Mouse (Mus musculus): ENCODE measurements around the gene Wdr66. TPM values are rescaled to one million over a fixed set of nuclear protein-coding genes. Genes with fewer than 3 reads are reported as not detected.

Gene Wdr66
- polyA plus RNA-seq, 1 experiment from 2014 or later, result 1.5 TPM

GRCm38 (mm10) chr5:123229296-123229695 lies 22.6 kb upstream of the Wdr66 start:
- H3K27me3 ChIP-seq (ENCODE audit: control insufficient read depth, insufficient read depth, low read depth, low read length), result no peaks in the 10 kb centered on the region
- peak overlapping the region; percentile 24; the same call in 1 of the 2 replicates for H3K4me2 ChIP-seq (ENCODE audit: low read depth, low read length)
- no peaks in the 10 kb centered on the region for H3K9me3 ChIP-seq (ENCODE audit: control insufficient read depth, low read length)
- 83% methylated on average over 6 of the region's 6 CpGs for WGBS
- no peak overlapping the region for H3K9ac ChIP-seq (ENCODE audit: low read length)
- no peak overlapping the region; the same call in 1 of the 2 replicates for H3K4me3 ChIP-seq (ENCODE audit: low read length)
- no peak overlapping the region for H3K27ac ChIP-seq (ENCODE audit: low read length)
- ATAC-seq (ENCODE audit: low read depth), result no peak
- peaks cover 2% of the 10 kb centered on the region; the same call in 1 of the 2 replicates for H3K36me3 ChIP-seq (ENCODE audit: control insufficient read depth, insufficient read depth, low read length)
- peaks cover 5% of the 10 kb centered on the region for H3K4me1 ChIP-seq (replicated peaks; ENCODE audit: control insufficient read depth, insufficient read depth, low read length)

- H3K9ac ChIP-seq (ENCODE audit: low read length), result no peak overlapping the region
- 81% methylated on average over 2 of the region's 2 CpGs for WGBS
- ATAC-seq (ENCODE audit: low read depth), result no peak
These were observed 19.7 kb upstream of the Wdr66 start for GRCm38 (mm10) chr5:123232180-123232579.

GRCm38 (mm10) chr5:123235731-123236130 lies 16.2 kb upstream of the Wdr66 start:
- H3K27ac ChIP-seq (ENCODE audit: low read length), result no peak overlapping the region
- no peaks in the 10 kb centered on the region for H3K27me3 ChIP-seq (ENCODE audit: control insufficient read depth, insufficient read depth, low read depth, low read length)
- H3K4me1 ChIP-seq (replicated peaks; ENCODE audit: control insufficient read depth, insufficient read depth, low read length), result no peaks in the 10 kb centered on the region
- no peak overlapping the region for H3K4me3 ChIP-seq (ENCODE audit: low read length)
- 23% methylated on average over 2 of the region's 2 CpGs for WGBS
- peaks cover 17% of the 10 kb centered on the region for H3K36me3 ChIP-seq (ENCODE audit: control insufficient read depth, insufficient read depth, low read length)
- H3K4me2 ChIP-seq (ENCODE audit: low read depth, low read length), result no peak overlapping the region
- H3K9me3 ChIP-seq (ENCODE audit: control insufficient read depth, low read length), result no peaks in the 10 kb centered on the region
- ATAC-seq (ENCODE audit: low read depth), result no peak
- H3K9ac ChIP-seq (ENCODE audit: low read length), result no peak overlapping the region

More at GRCm38 (mm10) chr5:123232180-123232579, 19.7 kb upstream of the Wdr66 start:
- peaks cover 5% of the 10 kb centered on the region for H3K4me1 ChIP-seq (replicated peaks; ENCODE audit: control insufficient read depth, insufficient read depth, low read length)
- H3K4me3 ChIP-seq (ENCODE audit: low read length), result no peak overlapping the region
- peaks cover 2% of the 10 kb centered on the region; the same call in 1 of the 2 replicates for H3K36me3 ChIP-seq (ENCODE audit: control insufficient read depth, insufficient read depth, low read length)
- no peaks in the 10 kb centered on the region for H3K27me3 ChIP-seq (ENCODE audit: control insufficient read depth, insufficient read depth, low read depth, low read length)
- no peaks in the 10 kb centered on the region for H3K9me3 ChIP-seq (ENCODE audit: control insufficient read depth, low read length)
- no peak overlapping the region for H3K4me2 ChIP-seq (ENCODE audit: low read depth, low read length)
- no peak overlapping the region for H3K27ac ChIP-seq (ENCODE audit: low read length)

GRCm38 (mm10) chr5:123236426-123236825 lies 15.5 kb upstream of the Wdr66 start:
- WGBS, result 88% methylated on average over 9 of the region's 9 CpGs
- no peak for ATAC-seq (ENCODE audit: low read depth)
- Histone ChIP-seq H3K4me1 (replicated peaks; ENCODE audit: control insufficient read depth, insufficient read depth, low read length) (no peaks in the 10 kb centered on the region), H3K4me3 (ENCODE audit: low read length) (no peak overlapping the region), H3K9ac (ENCODE audit: low read length) (no peak overlapping the region), H3K27ac (ENCODE audit: low read length) (no peak overlapping the region), H3K9me3 (ENCODE audit: control insufficient read depth, low read length) (no peaks in the 10 kb centered on the region), H3K4me2 (ENCODE audit: low read depth, low read length) (no peak overlapping the region), H3K36me3 (ENCODE audit: control insufficient read depth, insufficient read depth, low read length) (peaks cover 21% of the 10 kb centered on the region), H3K27me3 (ENCODE audit: control insufficient read depth, insufficient read depth, low read depth, low read length) (no peaks in the 10 kb centered on the region)

GRCm38 (mm10) chr5:123239501-123239900 lies 12.4 kb upstream of the Wdr66 start:
- 91% methylated on average over 11 of the region's 11 CpGs for WGBS
- no peak overlapping the region for H3K27ac ChIP-seq (ENCODE audit: low read length)
- H3K36me3 ChIP-seq (ENCODE audit: control insufficient read depth, insufficient read depth, low read length), result peaks cover 33% of the 10 kb centered on the region
- no peak overlapping the region for H3K9ac ChIP-seq (ENCODE audit: low read length)
- no peaks in the 10 kb centered on the region for H3K27me3 ChIP-seq (ENCODE audit: control insufficient read depth, insufficient read depth, low read depth, low read length)
- H3K4me2 ChIP-seq (ENCODE audit: low read depth, low read length), result no peak overlapping the region
- H3K4me3 ChIP-seq (ENCODE audit: low read length), result no peak overlapping the region
- H3K4me1 ChIP-seq (replicated peaks; ENCODE audit: control insufficient read depth, insufficient read depth, low read length), result no peaks in the 10 kb centered on the region
- H3K9me3 ChIP-seq (ENCODE audit: control insufficient read depth, low read length), result no peaks in the 10 kb centered on the region
- ATAC-seq (ENCODE audit: low read depth), result no peak

DNA sequence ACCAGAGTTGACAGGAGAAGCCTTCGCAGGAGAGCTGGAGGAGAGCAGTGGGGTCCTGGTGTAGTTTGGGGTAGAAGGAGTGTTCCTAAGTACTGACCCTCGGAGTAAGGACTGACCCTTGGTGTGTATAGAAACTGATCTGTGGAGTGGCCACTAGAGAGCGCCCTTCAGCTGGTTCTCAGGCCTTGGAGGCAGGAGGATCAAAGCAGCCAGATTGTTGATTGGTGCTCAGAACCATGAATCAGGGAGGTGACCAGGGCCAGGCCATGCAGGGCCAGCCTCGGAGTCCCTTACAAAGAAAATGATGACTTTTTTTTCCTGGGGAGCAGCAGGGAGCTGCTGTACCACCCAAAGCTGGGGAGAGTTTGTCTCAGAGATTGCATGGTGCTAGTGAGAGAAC lies 6.4 kb upstream of the Wdr66 start:
- Histone ChIP-seq H3K27ac (ENCODE audit: low read length) (no peak overlapping the region), H3K27me3 (ENCODE audit: control insufficient read depth, insufficient read depth, low read depth, low read length) (no peaks in the 10 kb centered on the region), H3K9me3 (ENCODE audit: control insufficient read depth, low read length) (no peaks in the 10 kb centered on the region), H3K4me3 (ENCODE audit: low read length) (no peak overlapping the region), H3K4me1 (replicated peaks; ENCODE audit: control insufficient read depth, insufficient read depth, low read length) (no peaks in the 10 kb centered on the region), H3K36me3 (ENCODE audit: control insufficient read depth, insufficient read depth, low read length) (peaks cover 21% of the 10 kb centered on the region), H3K4me2 (ENCODE audit: low read depth, low read length) (no peak overlapping the region), H3K9ac (ENCODE audit: low read length) (no peak overlapping the region)
- WGBS, result 20% methylated on average over 4 of the region's 4 CpGs
- peak; percentile 54 for ATAC-seq (ENCODE audit: low read depth)

DNA sequence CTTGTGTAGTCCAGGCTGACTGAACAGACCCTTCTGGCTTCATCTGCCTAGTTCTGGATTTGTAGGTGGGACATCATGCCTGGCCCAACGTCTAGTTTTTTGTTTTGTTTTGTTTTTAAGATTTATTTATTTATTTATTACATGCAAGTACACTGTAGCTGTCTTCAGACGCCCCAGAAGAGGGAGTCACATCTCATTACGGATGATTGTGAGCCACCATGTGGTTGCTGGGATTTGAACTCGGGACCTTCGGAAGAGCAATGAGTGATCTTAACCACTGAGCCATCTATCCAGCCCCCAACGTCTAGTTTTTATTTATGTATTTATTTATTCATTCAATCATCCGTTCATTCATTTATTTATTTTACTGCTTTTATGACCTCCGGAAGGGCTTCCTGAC lies 512 bp upstream of the Wdr66 start:
- ATAC-seq (ENCODE audit: low read depth), result 0 out of 2 replicates have a peak, but pooled peaks have one; percentile 3
- H3K27me3 ChIP-seq (ENCODE audit: control insufficient read depth, insufficient read depth, low read depth, low read length), result no peaks in the 10 kb centered on the region
- no peak overlapping the region for H3K27ac ChIP-seq (ENCODE audit: low read length)
- no peaks in the 10 kb centered on the region for H3K9me3 ChIP-seq (ENCODE audit: control insufficient read depth, low read length)
- H3K36me3 ChIP-seq (ENCODE audit: control insufficient read depth, insufficient read depth, low read length), result peaks cover 4% of the 10 kb centered on the region; the same call in 1 of the 2 replicates
- WGBS, result 60% methylated on average over 8 of the region's 8 CpGs
- peaks cover 5% of the 10 kb centered on the region; the same call in 1 of the 2 replicates for H3K4me1 ChIP-seq (replicated peaks; ENCODE audit: control insufficient read depth, insufficient read depth, low read length)
- no peak overlapping the region for H3K4me3 ChIP-seq (ENCODE audit: low read length)
- peak overlapping the region; percentile 55; the same call in 1 of the 2 replicates for H3K4me2 ChIP-seq (ENCODE audit: low read depth, low read length)
- no peak overlapping the region for H3K9ac ChIP-seq (ENCODE audit: low read length)

- Histone ChIP-seq H3K9ac (ENCODE audit: low read length) (no peak overlapping the region), H3K4me1 (replicated peaks; ENCODE audit: control insufficient read depth, insufficient read depth, low read length) (peaks cover 10% of the 10 kb centered on the region; the same call in 1 of the 2 replicates), H3K27ac (ENCODE audit: low read length) (peak overlapping the region; percentile 73), H3K36me3 (ENCODE audit: control insufficient read depth, insufficient read depth, low read length) (no peaks in the 10 kb centered on the region), H3K9me3 (ENCODE audit: control insufficient read depth, low read length) (no peaks in the 10 kb centered on the region), H3K4me3 (ENCODE audit: low read length) (peak overlapping the region; percentile 5), H3K4me2 (ENCODE audit: low read depth, low read length) (peak overlapping the region; percentile 41), H3K27me3 (ENCODE audit: control insufficient read depth, insufficient read depth, low read depth, low read length) (no peaks in the 10 kb centered on the region)
- ATAC-seq (ENCODE audit: low read depth), result peak; percentile 75; the same call in 1 of the 2 replicates
- WGBS, result 21% methylated on average over 23 of the region's 23 CpGs
These were observed 5.2 kb downstream of the Wdr66 start for GRCm38 (mm10) chr5:123256841-123257755.

GRCm38 (mm10) chr5:123258990-123259389 lies 7.1 kb downstream of the Wdr66 start:
- Histone ChIP-seq H3K27ac (ENCODE audit: low read length) (no peak overlapping the region), H3K9ac (ENCODE audit: low read length) (no peak overlapping the region), H3K4me3 (ENCODE audit: low read length) (no peak overlapping the region), H3K4me2 (ENCODE audit: low read depth, low read length) (no peak overlapping the region), H3K9me3 (ENCODE audit: control insufficient read depth, low read length) (no peaks in the 10 kb centered on the region), H3K36me3 (ENCODE audit: control insufficient read depth, insufficient read depth, low read length) (no peaks in the 10 kb centered on the region), H3K27me3 (ENCODE audit: control insufficient read depth, insufficient read depth, low read depth, low read length) (no peaks in the 10 kb centered on the region), H3K4me1 (replicated peaks; ENCODE audit: control insufficient read depth, insufficient read depth, low read length) (0 out of 2 replicates have a peak, but pooled peaks cover 9% of the 10 kb centered on the region)
- ATAC-seq (ENCODE audit: low read depth), result no peak
- 45% methylated on average over 5 of the region's 5 CpGs for WGBS
